Mouse (Mus musculus) thymus, adult 2 months (tissue): Measurements from ENCODE around the gene Fgfr2. TPM values are rescaled to one million over a fixed set of nuclear protein-coding genes. Genes with fewer than 3 reads are reported as not detected.

Experiments used
- DNase-seq: peaks from one replicate; pipeline ENCODE4 v3.0.0; 2021
- H3K27ac ChIP-seq: fragments of 200-500 bp; 2 replicates; pipeline ENCODE4 v1.5.1; 2012; ENCODE audit warnings: low read length, control low read depth; ENCODE audit not compliant: control insufficient read depth, insufficient read depth
- H3K27me3 ChIP-seq: fragments of 200-500 bp; 2 replicates; pipeline ENCODE4 v1.6.1; 2012; ENCODE audit warnings: mild to moderate bottlenecking, low read length, moderate library complexity, mixed read lengths; ENCODE audit not compliant: control insufficient read depth, insufficient read depth
- H3K36me3 ChIP-seq: fragments of 200-500 bp; 2 replicates; pipeline ENCODE4 v1.6.1; 2012; ENCODE audit warnings: mild to moderate bottlenecking, low read length, moderate library complexity; ENCODE audit not compliant: control insufficient read depth, insufficient read depth
- H3K4me1 ChIP-seq: fragments of 200-500 bp; replicated peaks from 2 replicates; pipeline ENCODE4 v1.6.1; 2012; ENCODE audit warnings: low read length; ENCODE audit not compliant: control insufficient read depth, insufficient read depth
- H3K4me3 ChIP-seq: fragments of 200-500 bp; 2 replicates; pipeline ENCODE4 v1.5.1; 2012; ENCODE audit warnings: mild to moderate bottlenecking, low read length, control low read depth, moderate library complexity; ENCODE audit not compliant: control insufficient read depth, insufficient read depth
- CTCF ChIP-seq: fragments of 200-500 bp; IDR thresholded peaks from 2 replicates; pipeline ENCODE4 v1.5.1; 2012; ENCODE audit warnings: mild to moderate bottlenecking, control low read depth, low read length, moderate library complexity, borderline replicate concordance; ENCODE audit not compliant: control insufficient read depth, poor library complexity, insufficient read depth; ENCODE audit errors: extremely low read depth
- POLR2A ChIP-seq: fragments of 200-500 bp; IDR thresholded peaks from 2 replicates; pipeline ENCODE4 v1.6.1; 2012; ENCODE audit warnings: mild to moderate bottlenecking, low read length, control low read depth, moderate library complexity; ENCODE audit not compliant: control insufficient read depth, poor library complexity, insufficient read depth; ENCODE audit errors: extremely low read depth
- WGBS: fragments of 180-500 bp; shearing (Covaris S2); methylation state at CpG from one replicate; pipeline ENCODE4 v1.1.7; 2018; 5-methylcytosine and 5-hydroxymethylcytosine counted together
- polyA plus RNA-seq: library from polyadenylated mRNA; depleted of rRNA; stranded (reverse); fragments of >200 nt; gene quantifications from 2 replicates; pipeline ENCODE4 v1.2.3, GENCODE M21; 2012

The Fgfr2 gene
- polyA plus RNA-seq, 1 experiment: 12.1 TPM

GRCm38 (mm10) chr7:131608049-131608448, 1515.1 kb downstream of the Fgfr2 start:
- H3K4me3 ChIP-seq: no peak overlapping the region
- DNase-seq: no peak
- no peaks in the 10 kb centered on the region for H3K4me1 ChIP-seq
- no peak overlapping the region for H3K27ac ChIP-seq
- TF ChIP-seq CTCF (no peak), POLR2A (no peak)
- H3K27me3 ChIP-seq: no peaks in the 10 kb centered on the region
- H3K36me3 ChIP-seq: no peaks in the 10 kb centered on the region
- 92% methylated on average over 6 of the region's 6 CpGs for WGBS

GRCm38 (mm10) chr7:131605481-131605880, 1517.7 kb downstream of the Fgfr2 start:
- Histone ChIP-seq H3K27ac (no peak overlapping the region), H3K36me3 (no peaks in the 10 kb centered on the region), H3K27me3 (no peaks in the 10 kb centered on the region), H3K4me3 (no peak overlapping the region), H3K4me1 (no peaks in the 10 kb centered on the region)
- TF ChIP-seq POLR2A (no peak), CTCF (no peak)
- no peak for DNase-seq
- 72% methylated on average over 4 of the region's 4 CpGs for WGBS

- no peak for TF ChIP-seq CTCF
- no peak for TF ChIP-seq POLR2A
- no peaks in the 10 kb centered on the region for H3K27me3 ChIP-seq
- H3K36me3 ChIP-seq: no peaks in the 10 kb centered on the region
- no peak overlapping the region for H3K4me3 ChIP-seq
- 95% methylated on average over 10 of the region's 10 CpGs for WGBS
- no peak for DNase-seq
- no peak overlapping the region for H3K27ac ChIP-seq
- no peaks in the 10 kb centered on the region for H3K4me1 ChIP-seq
These were observed 1518.2 kb downstream of the Fgfr2 start for GRCm38 (mm10) chr7:131604946-131605345.

- 39% methylated on average over 7 of the region's 11 CpGs for WGBS
- H3K27ac ChIP-seq: no peak overlapping the region
- DNase-seq: no peak
- H3K36me3 ChIP-seq: no peaks in the 10 kb centered on the region
- H3K27me3 ChIP-seq: no peaks in the 10 kb centered on the region
- no peak overlapping the region for H3K4me3 ChIP-seq
- no peak for TF ChIP-seq CTCF
- TF ChIP-seq POLR2A: no peak
- H3K4me1 ChIP-seq: no peaks in the 10 kb centered on the region
These were observed 1520.0 kb downstream of the Fgfr2 start for GRCm38 (mm10) chr7:131603186-131603585.

- TF ChIP-seq CTCF (no peak), POLR2A (no peak)
- Histone ChIP-seq H3K27me3 (no peaks in the 10 kb centered on the region), H3K4me1 (no peaks in the 10 kb centered on the region), H3K4me3 (no peak overlapping the region), H3K27ac (no peak overlapping the region), H3K36me3 (no peaks in the 10 kb centered on the region)
- DNase-seq: no peak
- WGBS: 92% methylated on average over 7 of the region's 7 CpGs
These were observed 1521.0 kb downstream of the Fgfr2 start for GRCm38 (mm10) chr7:131602106-131602505.

- no peak for DNase-seq
- H3K4me1 ChIP-seq: no peaks in the 10 kb centered on the region
- H3K4me3 ChIP-seq: no peak overlapping the region
- H3K36me3 ChIP-seq: no peaks in the 10 kb centered on the region
- WGBS: 5% methylated on average over 5 of the region's 5 CpGs
- H3K27me3 ChIP-seq: no peaks in the 10 kb centered on the region
- no peak overlapping the region for H3K27ac ChIP-seq
- TF ChIP-seq POLR2A (no peak), CTCF (no peak)
These were observed 1524.7 kb downstream of the Fgfr2 start for GRCm38 (mm10) chr7:131598483-131598824.

GRCm38 (mm10) chr7:131597779-131598482, 1525.2 kb downstream of the Fgfr2 start:
- WGBS: 37% methylated on average over 12 of the region's 12 CpGs
- TF ChIP-seq POLR2A: no peak
- TF ChIP-seq CTCF: no peak

More at GRCm38 (mm10) chr7:131597779-131598482, 1525.2 kb downstream of the Fgfr2 start:
- DNase-seq: no peak
- Histone ChIP-seq H3K4me1 (no peaks in the 10 kb centered on the region), H3K27me3 (no peaks in the 10 kb centered on the region), H3K4me3 (no peak overlapping the region), H3K27ac (no peak overlapping the region), H3K36me3 (no peaks in the 10 kb centered on the region)
